Mouse (Mus musculus): ENCODE data around the gene Hic1. TPM values are rescaled to one million over a fixed set of nuclear protein-coding genes. Genes with fewer than 3 reads are reported as not detected.
A peak's percentile ranks its signal among the peaks of the same experiment; 100 is the strongest.

Gene Hic1
- polyA plus RNA-seq, 1 experiment from 2014 or later: 6.4 TPM

DNA sequence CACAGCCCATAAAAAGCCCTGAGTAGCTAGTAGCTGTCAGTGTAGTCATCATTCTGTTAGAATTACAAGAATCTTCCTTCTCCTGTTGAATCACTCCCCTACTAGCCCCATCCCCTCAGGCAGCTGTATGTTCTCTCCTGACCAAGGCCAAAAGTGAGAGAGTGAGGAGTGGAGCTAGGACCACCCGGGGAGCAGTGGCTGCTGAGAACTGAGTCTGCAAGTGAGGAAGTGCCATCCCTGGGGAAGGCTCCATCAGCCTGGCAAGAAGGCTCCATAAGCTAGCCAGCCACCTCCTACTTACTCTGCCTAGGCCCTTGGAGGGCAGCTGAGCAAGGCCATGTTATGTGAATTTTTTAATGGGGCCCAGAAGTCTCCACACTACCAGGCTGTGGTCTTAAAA lies 27.4 kb downstream of the Hic1 start:
- Histone ChIP-seq H3K9ac (ENCODE audit: low read length) (no peak overlapping the region), H3K27ac (replicated peaks in 1 of 2; ENCODE audit: control insufficient read depth in 1 of 2, insufficient read depth in 1 of 2, low read depth in 2 of 2, low read length in 2 of 2) (no peak overlapping the region), H3K4me2 (ENCODE audit: low read length) (no peak overlapping the region), H3K27me3 (ENCODE audit: control insufficient read depth, insufficient read depth, low read length) (no peaks in the 10 kb centered on the region), H3K4me1 (ENCODE audit: control insufficient read depth in 2 of 2, insufficient read depth in 2 of 2, low read length in 2 of 2) (peaks cover 24 to 42% of the 10 kb centered on the region in 2 experiments), H3K4me3 (ENCODE audit: control insufficient read depth in 1 of 2, insufficient read depth in 1 of 2, low read depth in 1 of 2, low read length in 2 of 2) (no peak overlapping the region), H3K9me3 (ENCODE audit: control insufficient read depth, low read length) (no peaks in the 10 kb centered on the region), H3K36me3 (ENCODE audit: control insufficient read depth, insufficient read depth, low read length) (peaks cover 27% of the 10 kb centered on the region)
- 52% methylated on average over 1 of the region's 1 CpGs for WGBS
- no peak for ATAC-seq (ENCODE audit: insufficient number of reproducible peaks, insufficient read depth, low FRiP score, low read depth)

- Histone ChIP-seq H3K27me3 (ENCODE audit: control insufficient read depth, insufficient read depth, low read length) (no peaks in the 10 kb centered on the region), H3K4me1 (ENCODE audit: control insufficient read depth in 2 of 2, insufficient read depth in 2 of 2, low read length in 2 of 2) (peaks cover 23 to 44% of the 10 kb centered on the region in 2 experiments), H3K9ac (ENCODE audit: low read length) (no peak overlapping the region), H3K36me3 (ENCODE audit: control insufficient read depth, insufficient read depth, low read length) (peaks cover 27% of the 10 kb centered on the region), H3K9me3 (ENCODE audit: control insufficient read depth, low read length) (no peaks in the 10 kb centered on the region), H3K27ac (replicated peaks in 1 of 2; ENCODE audit: control insufficient read depth in 1 of 2, insufficient read depth in 1 of 2, low read depth in 2 of 2, low read length in 2 of 2) (no peak overlapping the region; a peak in 1 of 4 replicates), H3K4me2 (ENCODE audit: low read length) (no peak overlapping the region), H3K4me3 (ENCODE audit: control insufficient read depth in 1 of 2, insufficient read depth in 1 of 2, low read depth in 1 of 2, low read length in 2 of 2) (no peak overlapping the region)
- ATAC-seq (ENCODE audit: insufficient number of reproducible peaks, insufficient read depth, low FRiP score, low read depth): no peak
- WGBS: 70% methylated on average over 3 of the region's 3 CpGs
These were observed 28.3 kb downstream of the Hic1 start for GRCm38 (mm10) chr11:75141038-75141437.

- Histone ChIP-seq H3K4me3 (ENCODE audit: control insufficient read depth in 1 of 2, insufficient read depth in 1 of 2, low read depth in 1 of 2, low read length in 2 of 2) (no peak overlapping the region), H3K4me1 (ENCODE audit: control insufficient read depth in 2 of 2, insufficient read depth in 2 of 2, low read length in 2 of 2) (peaks cover 23 to 44% of the 10 kb centered on the region in 2 experiments), H3K9ac (ENCODE audit: low read length) (no peak overlapping the region), H3K27me3 (ENCODE audit: control insufficient read depth, insufficient read depth, low read length) (no peaks in the 10 kb centered on the region), H3K27ac (replicated peaks in 1 of 2; ENCODE audit: control insufficient read depth in 1 of 2, insufficient read depth in 1 of 2, low read depth in 2 of 2, low read length in 2 of 2) (peak overlapping the region; percentile 56 to 87; a peak in 3 of 4 replicates), H3K9me3 (ENCODE audit: control insufficient read depth, low read length) (no peaks in the 10 kb centered on the region), H3K36me3 (ENCODE audit: control insufficient read depth, insufficient read depth, low read length) (peaks cover 27% of the 10 kb centered on the region), H3K4me2 (ENCODE audit: low read length) (no peak overlapping the region)
- WGBS: 66% methylated on average over 5 of the region's 5 CpGs
- ATAC-seq (ENCODE audit: insufficient number of reproducible peaks, insufficient read depth, low FRiP score, low read depth): no peak
These were observed 28.9 kb downstream of the Hic1 start for GRCm38 (mm10) chr11:75140431-75140830.

DNA sequence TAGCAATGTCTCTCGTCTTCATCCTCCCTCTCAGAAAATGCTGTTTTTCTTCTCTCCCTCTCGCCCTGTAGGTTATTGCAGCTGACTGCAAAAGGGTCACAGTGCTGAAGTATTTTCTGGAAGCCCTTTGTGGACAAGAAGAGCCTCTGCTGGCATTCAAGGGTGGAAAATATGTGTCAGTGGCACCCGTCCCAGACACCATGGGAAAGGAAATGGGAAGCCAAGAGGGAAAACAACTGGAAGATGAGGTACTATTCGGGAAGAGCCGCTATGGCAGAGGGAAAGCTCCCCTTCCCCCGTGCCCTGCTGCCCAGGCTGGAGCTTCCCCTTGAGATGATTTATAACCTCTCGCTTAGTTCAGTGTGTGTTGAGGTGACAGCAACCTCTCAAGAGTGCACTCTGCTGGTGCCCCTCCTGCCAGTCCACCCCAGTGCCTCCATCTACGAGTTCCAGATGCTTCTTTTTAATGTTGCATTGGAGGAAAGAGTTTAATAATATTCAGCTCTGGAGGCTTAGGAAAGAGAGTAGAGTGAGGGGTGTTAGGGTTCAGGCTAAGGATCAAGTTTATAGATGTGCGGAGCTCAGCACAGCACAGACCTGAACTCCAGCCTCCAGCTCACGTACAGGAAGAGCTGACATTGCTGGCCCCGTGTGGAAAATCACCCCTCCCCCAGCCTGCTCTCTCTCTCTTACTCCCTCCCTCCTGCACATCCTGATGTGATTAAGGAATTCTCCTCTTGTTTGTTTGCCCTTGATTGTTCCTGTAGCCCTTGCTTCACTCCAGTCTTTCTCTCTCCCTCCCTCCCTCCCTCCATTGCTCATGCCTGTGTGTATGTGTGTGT lies 30.0 kb downstream of the Hic1 start:
- Histone ChIP-seq H3K9me3 (ENCODE audit: control insufficient read depth, low read length) (no peaks in the 10 kb centered on the region), H3K27me3 (ENCODE audit: control insufficient read depth, insufficient read depth, low read length) (no peaks in the 10 kb centered on the region), H3K9ac (ENCODE audit: low read length) (peak overlapping the region; percentile 14; the same call in 1 of the 2 replicates), H3K4me1 (ENCODE audit: control insufficient read depth in 2 of 2, insufficient read depth in 2 of 2, low read length in 2 of 2) (peaks cover 26 to 51% of the 10 kb centered on the region in 2 experiments), H3K36me3 (ENCODE audit: control insufficient read depth, insufficient read depth, low read length) (peaks cover 20% of the 10 kb centered on the region), H3K4me2 (ENCODE audit: low read length) (peak overlapping the region; percentile 14; the same call in 1 of the 2 replicates), H3K27ac (replicated peaks in 1 of 2; ENCODE audit: control insufficient read depth in 1 of 2, insufficient read depth in 1 of 2, low read depth in 2 of 2, low read length in 2 of 2) (peak overlapping the region; percentile 82 to 87), H3K4me3 (ENCODE audit: control insufficient read depth in 1 of 2, insufficient read depth in 1 of 2, low read depth in 1 of 2, low read length in 2 of 2) (no peak overlapping the region)
- peak; percentile 83 for ATAC-seq (ENCODE audit: insufficient number of reproducible peaks, insufficient read depth, low FRiP score, low read depth)
- 25% methylated on average over 11 of the region's 11 CpGs for WGBS

DNA sequence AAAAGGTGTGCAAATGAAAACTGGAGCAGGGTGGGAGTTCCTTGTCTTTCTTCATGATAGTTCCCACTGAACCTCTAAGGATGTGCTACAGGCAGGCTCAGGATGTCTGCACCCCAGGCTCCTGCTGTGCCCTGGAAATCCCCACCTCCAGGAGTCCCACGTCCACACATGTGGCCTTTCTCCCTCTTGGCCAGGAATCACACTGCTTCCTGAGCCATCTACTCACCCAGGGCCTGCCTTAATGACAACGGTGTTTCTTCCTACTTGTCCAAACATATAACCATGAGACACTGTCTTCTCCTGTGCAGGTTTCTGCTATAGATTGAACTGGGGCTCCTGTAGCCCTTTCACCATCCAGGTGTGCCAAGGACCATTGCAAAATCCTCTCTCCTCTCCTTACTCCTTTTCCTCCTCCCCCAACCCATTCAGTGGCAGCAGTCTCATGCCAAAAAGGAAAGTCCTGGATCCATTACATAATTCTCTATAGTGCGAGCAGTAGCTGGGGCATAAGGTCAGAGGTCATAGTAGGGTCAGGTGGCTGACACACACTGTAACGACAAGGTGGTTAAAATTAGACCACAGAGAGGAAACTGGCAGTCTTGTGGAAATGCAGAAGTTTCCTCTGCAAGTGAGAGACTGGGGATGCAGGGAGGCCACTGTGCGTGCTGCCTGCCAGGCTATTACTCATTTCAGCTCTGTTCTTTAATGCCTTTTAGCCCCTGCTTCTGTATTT lies 32.5 kb downstream of the Hic1 start:
- H3K9me3 ChIP-seq (ENCODE audit: control insufficient read depth, low read length): no peaks in the 10 kb centered on the region
- no peak overlapping the region; the same call in 1 of the 2 replicates for H3K9ac ChIP-seq (ENCODE audit: low read length)
- H3K27me3 ChIP-seq (ENCODE audit: control insufficient read depth, insufficient read depth, low read length): no peaks in the 10 kb centered on the region
- no peak overlapping the region for H3K4me3 ChIP-seq (ENCODE audit: control insufficient read depth in 1 of 2, insufficient read depth in 1 of 2, low read depth in 1 of 2, low read length in 2 of 2)
- WGBS: 35% methylated on average over 5 of the region's 5 CpGs
- H3K4me1 ChIP-seq (ENCODE audit: control insufficient read depth in 2 of 2, insufficient read depth in 2 of 2, low read length in 2 of 2): peaks cover 37 to 62% of the 10 kb centered on the region in 2 experiments
- 0 out of 2 replicates have a peak, but pooled peaks cover 4% of the 10 kb centered on the region for H3K36me3 ChIP-seq (ENCODE audit: control insufficient read depth, insufficient read depth, low read length)
- ATAC-seq (ENCODE audit: insufficient number of reproducible peaks, insufficient read depth, low FRiP score, low read depth): no peak
- no peak overlapping the region for H3K4me2 ChIP-seq (ENCODE audit: low read length)
- H3K27ac ChIP-seq (replicated peaks in 1 of 2; ENCODE audit: control insufficient read depth in 1 of 2, insufficient read depth in 1 of 2, low read depth in 2 of 2, low read length in 2 of 2): peak overlapping the region in 1 of 2 experiments; percentile 19; a peak in 3 of 4 replicates

GRCm38 (mm10) chr11:75135358-75135757 lies 34.0 kb downstream of the Hic1 start:
- 89% methylated on average over 4 of the region's 4 CpGs for WGBS
- Histone ChIP-seq H3K27ac (replicated peaks in 1 of 2; ENCODE audit: control insufficient read depth in 1 of 2, insufficient read depth in 1 of 2, low read depth in 2 of 2, low read length in 2 of 2) (no peak overlapping the region), H3K9me3 (ENCODE audit: control insufficient read depth, low read length) (no peaks in the 10 kb centered on the region), H3K4me2 (ENCODE audit: low read length) (no peak overlapping the region), H3K36me3 (ENCODE audit: control insufficient read depth, insufficient read depth, low read length) (0 out of 2 replicates have a peak, but pooled peaks cover 4% of the 10 kb centered on the region), H3K27me3 (ENCODE audit: control insufficient read depth, insufficient read depth, low read length) (no peaks in the 10 kb centered on the region), H3K4me3 (ENCODE audit: control insufficient read depth in 1 of 2, insufficient read depth in 1 of 2, low read depth in 1 of 2, low read length in 2 of 2) (no peak overlapping the region), H3K4me1 (ENCODE audit: control insufficient read depth in 2 of 2, insufficient read depth in 2 of 2, low read length in 2 of 2) (peaks cover 34 to 58% of the 10 kb centered on the region in 2 experiments), H3K9ac (ENCODE audit: low read length) (no peak overlapping the region)
- no peak for ATAC-seq (ENCODE audit: insufficient number of reproducible peaks, insufficient read depth, low FRiP score, low read depth)

DNA sequence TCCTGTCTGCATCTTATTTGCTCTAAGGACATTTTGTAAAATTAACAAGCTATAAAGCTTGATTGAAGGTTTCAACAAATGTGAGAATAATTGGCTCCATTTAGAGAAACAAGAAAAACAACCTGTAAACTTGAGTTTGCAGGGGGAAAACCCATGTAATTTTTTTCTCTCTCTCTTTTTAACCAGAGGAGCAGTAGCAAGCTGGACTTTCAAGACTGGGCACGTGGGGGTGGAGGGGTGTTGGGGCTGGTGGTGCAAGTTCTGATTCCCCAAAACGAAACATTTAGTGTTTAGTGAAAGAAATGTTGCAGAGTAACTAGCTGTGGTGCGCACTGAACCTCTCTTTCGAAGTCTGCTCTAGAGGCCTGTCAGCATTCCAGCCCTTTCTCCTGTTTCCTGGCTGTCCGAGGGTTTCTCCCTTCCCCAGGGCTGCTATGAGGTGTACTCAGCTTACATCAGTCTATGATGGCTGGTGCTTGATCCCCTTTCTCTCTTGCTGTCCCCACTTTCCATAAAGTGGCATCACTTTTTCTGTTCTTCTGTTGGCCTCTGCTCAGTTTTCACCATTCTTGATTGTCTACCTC lies 34.7 kb downstream of the Hic1 start:
- H3K27ac ChIP-seq (replicated peaks in 1 of 2; ENCODE audit: control insufficient read depth in 1 of 2, insufficient read depth in 1 of 2, low read depth in 2 of 2, low read length in 2 of 2): peak overlapping the region; percentile 12 to 77; a peak in 2 of 4 replicates
- no peaks in the 10 kb centered on the region for H3K27me3 ChIP-seq (ENCODE audit: control insufficient read depth, insufficient read depth, low read length)
- H3K4me1 ChIP-seq (ENCODE audit: control insufficient read depth in 2 of 2, insufficient read depth in 2 of 2, low read length in 2 of 2): peaks cover 30 to 50% of the 10 kb centered on the region in 2 experiments
- no peak overlapping the region for H3K9ac ChIP-seq (ENCODE audit: low read length)
- no peak for ATAC-seq (ENCODE audit: insufficient number of reproducible peaks, insufficient read depth, low FRiP score, low read depth)
- no peaks in the 10 kb centered on the region for H3K9me3 ChIP-seq (ENCODE audit: control insufficient read depth, low read length)
- WGBS: 60% methylated on average over 5 of the region's 5 CpGs
- no peak overlapping the region for H3K4me2 ChIP-seq (ENCODE audit: low read length)
- 0 out of 2 replicates have a peak, but pooled peaks cover 4% of the 10 kb centered on the region for H3K36me3 ChIP-seq (ENCODE audit: control insufficient read depth, insufficient read depth, low read length)
- H3K4me3 ChIP-seq (ENCODE audit: control insufficient read depth in 1 of 2, insufficient read depth in 1 of 2, low read depth in 1 of 2, low read length in 2 of 2): no peak overlapping the region

Measured in heart, embryonic 14.5 days (tissue).